Mouse (Mus musculus): ENCODE measurements around the gene Pbrm1.
A peak's percentile ranks its signal among the peaks of the same experiment; 100 is the strongest.

The Pbrm1 gene

GRCm38 (mm10) chr14:31018860-31019291 is at the start of gene Pbrm1, which contains the start of gene Gnl3:
Gene Pbrm1, plus strand, starts transcription at chr14:31019138.
Gene Gnl3, minus strand, starts transcription at chr14:31019152.
- peak; percentile 96 for DNase-seq (ENCODE audit: low read depth, low spot score)

- DNase-seq (ENCODE audit: low read depth, low spot score) = no peak
Measured at GRCm38 (mm10) chr14:30974204-30974603, 44.7 kb upstream of the Pbrm1 start.

GRCm38 (mm10) chr14:30976222-30976621 is 42.7 kb upstream of the Pbrm1 start:
- no peak for DNase-seq (ENCODE audit: low read depth, low spot score)

- no peak for DNase-seq (ENCODE audit: low read depth, low spot score)
Measured at GRCm38 (mm10) chr14:30996417-30996816, 22.5 kb upstream of the Pbrm1 start.

GRCm38 (mm10) chr14:31000356-31000755 is 18.6 kb upstream of the Pbrm1 start:
- DNase-seq (ENCODE audit: low read depth, low spot score) = no peak

GRCm38 (mm10) chr14:31000816-31001306 is 18.1 kb upstream of the Pbrm1 start:
- DNase-seq (ENCODE audit: low read depth, low spot score) = no peak

- DNase-seq (ENCODE audit: low read depth, low spot score) = peak; percentile 77
Measured at GRCm38 (mm10) chr14:31001307-31002205, 17.4 kb upstream of the Pbrm1 start, which contains the start of the genes Glt8d1 and Spcs1. Gene Glt8d1, plus strand, starts transcription at chr14:31001400. Gene Spcs1, minus strand, starts transcription at chr14:31001672.

- DNase-seq (ENCODE audit: low read depth, low spot score) = no peak
Measured at GRCm38 (mm10) chr14:31004527-31004926, 14.4 kb upstream of the Pbrm1 start.

- no peak for DNase-seq (ENCODE audit: low read depth, low spot score)
Measured at GRCm38 (mm10) chr14:31006779-31007178, 12.2 kb upstream of the Pbrm1 start.

- no peak for DNase-seq (ENCODE audit: low read depth, low spot score)
Measured at GRCm38 (mm10) chr14:31011588-31011987, 7.3 kb upstream of the Pbrm1 start.

- DNase-seq (ENCODE audit: low read depth, low spot score) = no peak
Measured at GRCm38 (mm10) chr14:31013928-31014327, 5.0 kb upstream of the Pbrm1 start.

GRCm38 (mm10) chr14:31016063-31016462 is 2.9 kb upstream of the Pbrm1 start:
- DNase-seq (ENCODE audit: low read depth, low spot score) = no peak

- peak; percentile 39 for DNase-seq (ENCODE audit: low read depth, low spot score)
Measured at GRCm38 (mm10) chr14:31017854-31018253, 1.1 kb upstream of the Pbrm1 start.

- DNase-seq (ENCODE audit: low read depth, low spot score) = peak; percentile 79
Measured at GRCm38 (mm10) chr14:31019331-31020205, 630 bp downstream of the Pbrm1 start.

GRCm38 (mm10) chr14:31022579-31022978 is 3.6 kb downstream of the Pbrm1 start:
- no peak for DNase-seq (ENCODE audit: low read depth, low spot score)

GRCm38 (mm10) chr14:31025785-31026184 is 6.8 kb downstream of the Pbrm1 start:
- DNase-seq (ENCODE audit: low read depth, low spot score) = no peak

- no peak for DNase-seq (ENCODE audit: low read depth, low spot score)
Measured at GRCm38 (mm10) chr14:31045296-31045695, 26.4 kb downstream of the Pbrm1 start.

GRCm38 (mm10) chr14:31045817-31046216 is 26.9 kb downstream of the Pbrm1 start:
- DNase-seq (ENCODE audit: low read depth, low spot score) = no peak

GRCm38 (mm10) chr14:31062277-31062676 is 43.3 kb downstream of the Pbrm1 start:
- peak; percentile 19 for DNase-seq (ENCODE audit: low read depth, low spot score)

GRCm38 (mm10) chr14:31069086-31069733 is 50.3 kb downstream of the Pbrm1 start:
- DNase-seq (ENCODE audit: low read depth, low spot score) = no peak

GRCm38 (mm10) chr14:31078597-31079208 is 59.8 kb downstream of the Pbrm1 start:
- DNase-seq (ENCODE audit: low read depth, low spot score) = no peak

Measured in mesoderm, embryonic 11.5 days (tissue).